Mouse (Mus musculus) heart, adult 2 months (tissue): ENCODE results near the gene Pi4kb. TPM values are rescaled to one million over a fixed set of nuclear protein-coding genes. Genes with fewer than 3 reads are reported as not detected.
"Not testable (repeated sequence)": the region's sequence is repeated elsewhere in the genome, so short reads cannot be mapped to it uniquely, and the experiment has no call there.

Experiments used
- DNase-seq, 2 experiments: peaks; one replicate each; pipeline ENCODE4 v3.0.0; 2021
- H3K27ac ChIP-seq: fragments of 200-600 bp; 2 replicates; pipeline ENCODE4 v1.8.1; 2022
- H3K27me3 ChIP-seq: fragments of 200-500 bp; 2 replicates; pipeline ENCODE4 v1.6.1; 2012; ENCODE audit warnings: mild to moderate bottlenecking, low read length, inconsistent platforms, mixed read lengths; ENCODE audit not compliant: control insufficient read depth, insufficient read depth
- H3K36me3 ChIP-seq: fragments of 200-500 bp; 2 replicates; pipeline ENCODE4 v1.6.1; 2012; ENCODE audit warnings: low read length, inconsistent platforms; ENCODE audit not compliant: control insufficient read depth, insufficient read depth
- H3K4me1 ChIP-seq: fragments of 200-500 bp; 2 replicates; pipeline ENCODE4 v1.6.1; 2011; ENCODE audit warnings: low read length; ENCODE audit not compliant: control insufficient read depth, insufficient read depth
- H3K4me3 ChIP-seq: fragments of 200-600 bp; 2 replicates; pipeline ENCODE4 v1.8.1; 2022
- H3K79me2 ChIP-seq: fragments of 200-500 bp; replicated peaks from 2 replicates; pipeline ENCODE4 v1.6.1; 2012; ENCODE audit warnings: mild to moderate bottlenecking, inconsistent platforms, low read length, moderate library complexity, mixed read lengths; ENCODE audit not compliant: control insufficient read depth, insufficient read depth
- H3K9ac ChIP-seq: fragments of 200-500 bp; 2 replicates; pipeline ENCODE4 v1.6.1; 2012; ENCODE audit warnings: low read depth, mild to moderate bottlenecking, control low read depth, inconsistent platforms, low read length, mixed read lengths
- CTCF ChIP-seq: fragments of 200-600 bp; IDR thresholded peaks from 2 replicates; pipeline ENCODE4 v1.8.1; 2022; ENCODE audit warnings: antibody characterized with exemption, mild to moderate bottlenecking, moderate library complexity
- EP300 ChIP-seq: fragments of 200-500 bp; IDR thresholded peaks from 2 replicates; pipeline ENCODE4 v1.6.1; 2011; ENCODE audit warnings: low read depth, low read length, control low read depth; ENCODE audit not compliant: insufficient read depth
- POLR2A ChIP-seq: fragments of 200-500 bp; IDR thresholded peaks from 2 replicates; pipeline ENCODE4 v1.6.1; 2011; ENCODE audit warnings: mild to moderate bottlenecking, low read depth, low read length, control low read depth; ENCODE audit not compliant: insufficient read depth
- WGBS: fragments of 180-500 bp; shearing (Covaris S2); methylation state at CpG from one replicate; pipeline ENCODE4 v1.1.7; 2018; 5-methylcytosine and 5-hydroxymethylcytosine counted together
- intact Hi-C: fragments of 180-260 bp; cut with DNase I; formaldehyde crosslinking; loops from one replicate; pipeline ENCODE4 v1.15.1; 2025
- polyA plus RNA-seq: library from polyadenylated mRNA; depleted of rRNA; stranded (reverse); fragments of >200 nt; gene quantifications from 2 replicates; pipeline ENCODE4 v1.2.3, GENCODE M21; 2012
- total RNA-seq, 2 experiments: library from RNA; stranded (reverse); gene quantifications; 2 replicates each; pipeline ENCODE4 v1.2.3; 2021

The Pi4kb gene
- total and polyA plus RNA-seq, 3 experiments, result 18.7 to 29.5 (median 25.8) TPM

- peak in 1 of 2 experiments; percentile 22 for DNase-seq
- WGBS, result 31% methylated on average over 5 of the region's 5 CpGs
- TF ChIP-seq EP300 (no peak), POLR2A (0 out of 2 replicates have a peak, but pooled peaks have one; percentile 33)
- Histone ChIP-seq H3K36me3 (no peaks in the 10 kb centered on the region), H3K79me2 (no peaks in the 10 kb centered on the region), H3K27me3 (no peaks in the 10 kb centered on the region), H3K27ac (no peak overlapping the region), H3K4me1 (peaks cover 7% of the 10 kb centered on the region), H3K4me3 (no peak overlapping the region), H3K9ac (no peak overlapping the region)
- intact Hi-C loops, result no loop called here
Observed at GRCm38 (mm10) chr3:95027701-95028100, 53.2 kb downstream of the Pi4kb start.

GRCm38 (mm10) chr3:95028603-95029002 is 54.1 kb downstream of the Pi4kb start:
- no peak overlapping the region for H3K27ac ChIP-seq
- 65% methylated on average over 3 of the region's 3 CpGs for WGBS

GRCm38 (mm10) chr3:95029291-95029827 is 54.8 kb downstream of the Pi4kb start:
- DNase-seq, H3K27me3 ChIP-seq, H3K4me3 ChIP-seq, intact Hi-C loops, H3K9ac ChIP-seq, H3K79me2 ChIP-seq, H3K36me3 ChIP-seq, H3K27ac ChIP-seq, H3K4me1 ChIP-seq: not testable (repeated sequence)
- TF ChIP-seq CTCF, result peak; percentile 54
- 66% methylated on average over 3 of the region's 3 CpGs for WGBS

More at GRCm38 (mm10) chr3:95028603-95029002, 54.1 kb downstream of the Pi4kb start:
- Histone ChIP-seq H3K4me3 (no peak overlapping the region), H3K4me1 (peaks cover 7% of the 10 kb centered on the region), H3K36me3 (no peaks in the 10 kb centered on the region), H3K9ac (no peak overlapping the region), H3K27me3 (no peaks in the 10 kb centered on the region), H3K79me2 (no peaks in the 10 kb centered on the region)
- intact Hi-C loops, result no loop called here
- no peak for DNase-seq
- TF ChIP-seq POLR2A, result no peak

DNA sequence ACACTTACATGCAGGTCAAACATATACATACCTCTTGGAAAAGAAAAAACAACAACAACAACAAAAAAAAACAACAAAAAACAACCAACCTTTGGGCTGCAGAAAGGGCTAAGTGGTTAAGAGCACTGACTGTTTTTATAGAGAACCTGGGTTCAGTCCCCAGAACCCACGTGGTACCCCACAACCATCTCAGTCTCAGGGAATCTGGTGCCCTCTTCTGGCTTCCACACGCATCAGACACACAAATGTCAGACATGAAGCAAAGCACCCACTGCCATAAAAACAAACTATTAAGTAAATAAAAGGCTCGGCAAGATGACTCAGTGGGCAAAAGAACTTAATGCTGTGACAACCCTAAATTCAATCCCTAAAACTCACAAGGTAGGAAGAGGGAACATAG is 55.4 kb downstream of the Pi4kb start:
- H3K4me3 ChIP-seq, result no peak overlapping the region
- peaks cover 2% of the 10 kb centered on the region; the same call in 1 of the 2 replicates for H3K4me1 ChIP-seq
- H3K79me2 ChIP-seq, result no peaks in the 10 kb centered on the region
- TF ChIP-seq POLR2A (no peak), CTCF (peak; percentile 17; the same call in 1 of the 2 replicates), EP300 (no peak)
- no peak for DNase-seq
- no peaks in the 10 kb centered on the region for H3K36me3 ChIP-seq
- intact Hi-C loops, result no loop called here
- no peak overlapping the region for H3K27ac ChIP-seq
- no peak overlapping the region for H3K9ac ChIP-seq
- no peaks in the 10 kb centered on the region for H3K27me3 ChIP-seq
- 63% methylated on average over 3 of the region's 3 CpGs for WGBS

GRCm38 (mm10) chr3:95041625-95042024 is 67.1 kb downstream of the Pi4kb start:
- peak overlapping the region; percentile 84 for H3K27ac ChIP-seq

GRCm38 (mm10) chr3:95042166-95042837 is 67.8 kb downstream of the Pi4kb start, which contains the start of gene Psmd4:
Gene Psmd4, minus strand, starts transcription at chr3:95042614.
- Histone ChIP-seq H3K27ac (peak within 1 kb of the TSS; percentile 84), H3K4me3 (peak within 1 kb of the TSS; percentile 84), H3K27me3 (no peaks in the 10 kb centered on the region), H3K36me3 (peaks cover 11% of the 10 kb centered on the region), H3K4me1 (peaks cover 2% of the 10 kb centered on the region), H3K9ac (peak within 1 kb of the TSS; percentile 89), H3K79me2 (peaks cover 5% of the 10 kb centered on the region)
- WGBS, result under 1% methylated on average over 36 of the region's 36 CpGs
- intact Hi-C loops, result loop anchor here (5.0 kb wide), 2 partner anchors 100 to 460 kb away; partner anchors contain the start of genes Snx27 and Tnfaip8l2
- peak; percentile 98 for DNase-seq
- TF ChIP-seq CTCF (no peak), EP300 (peak; percentile 39; the same call in 1 of the 2 replicates), POLR2A (peak; percentile 98)

More at GRCm38 (mm10) chr3:95041625-95042024, 67.1 kb downstream of the Pi4kb start:
- H3K27me3 ChIP-seq, result no peaks in the 10 kb centered on the region
- intact Hi-C loops, result loop anchor here (5.0 kb wide), 2 partner anchors 101 to 459 kb away; partner anchors contain the start of genes Snx27 and Tnfaip8l2
- H3K79me2 ChIP-seq, result peaks cover 5% of the 10 kb centered on the region
- peak overlapping the region; percentile 84 for H3K4me3 ChIP-seq
- H3K9ac ChIP-seq, result peak overlapping the region; percentile 51; the same call in 1 of the 2 replicates
- H3K36me3 ChIP-seq, result peaks cover 11% of the 10 kb centered on the region
- no peak for TF ChIP-seq CTCF
- 12% methylated on average over 3 of the region's 3 CpGs for WGBS
- H3K4me1 ChIP-seq, result peaks cover 2% of the 10 kb centered on the region
- DNase-seq, result no peak
